Mouse (Mus musculus) brain, embryonic 14.5 days (tissue): Measurements from ENCODE around the gene Rxra.

Source experiments
- CTCF ChIP-seq: fragments of 200-500 bp; IDR thresholded peaks from 2 replicates; pipeline ENCODE4 v1.5.1; 2012; ENCODE audit warnings: inconsistent platforms, mild to moderate bottlenecking, moderate library complexity, borderline replicate concordance; ENCODE audit not compliant: insufficient read depth, insufficient read length; ENCODE audit errors: extremely low read depth
- POLR2A ChIP-seq: fragments of 200-500 bp; IDR thresholded peaks from 2 replicates; pipeline ENCODE4 v1.6.1; 2012; ENCODE audit warnings: mild to moderate bottlenecking, inconsistent platforms, borderline replicate concordance; ENCODE audit not compliant: poor library complexity, insufficient read depth, insufficient read length, severe bottlenecking; ENCODE audit errors: extremely low read depth

DNA sequence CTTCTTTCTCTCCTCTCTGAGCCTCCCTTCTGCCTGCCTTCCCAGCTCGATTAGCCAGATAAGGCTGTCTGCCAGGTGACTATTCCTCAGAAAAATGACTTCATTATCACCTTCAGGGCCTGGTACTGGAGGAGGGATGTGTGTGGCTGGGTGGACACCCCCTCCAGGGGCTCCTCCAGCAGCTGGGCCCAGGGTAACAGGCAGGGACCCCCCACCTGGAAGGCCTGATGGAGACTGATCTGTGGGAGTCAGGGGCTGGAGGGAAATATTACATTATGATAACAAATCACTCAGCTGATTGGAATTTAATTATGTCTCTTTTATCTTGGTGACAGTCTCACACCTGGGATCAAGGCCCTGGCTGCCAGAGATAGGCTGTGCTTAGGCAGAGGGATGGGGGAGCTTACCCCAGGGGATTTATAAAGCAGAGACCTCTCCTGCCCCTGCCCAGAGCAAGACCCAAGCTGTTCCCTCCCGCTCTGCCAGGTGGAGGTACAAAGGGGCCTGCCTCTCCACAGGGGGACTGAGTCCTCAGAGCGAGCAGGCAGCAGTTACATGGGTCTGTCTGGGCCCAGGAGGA, 35.2 kb upstream of the Rxra start:
- TF ChIP-seq CTCF, result no peak
- no peak for TF ChIP-seq POLR2A
